Mouse (Mus musculus): ENCODE data around the gene Armc12.

- TF ChIP-seq CTCF (IDR thresholded peaks at IDR 0.05; ENCODE audit: borderline replicate concordance, insufficient read depth, low read length): no peak
- TF ChIP-seq POLR2A (IDR thresholded peaks at IDR 0.05; ENCODE audit: low read depth, low read length): no peak
Observed at GRCm38 (mm10) chr17:28507496-28507895, 23.1 kb upstream of the Armc12 start.
